Mouse (Mus musculus) heart, embryonic 14.5 days (tissue): Measurements from ENCODE around the gene Zfp592. TPM values are rescaled to one million over a fixed set of nuclear protein-coding genes. Genes with fewer than 3 reads are reported as not detected.

Experiments
- polyA plus RNA-seq: library from polyadenylated mRNA; unstranded; fragments of >200 nt; fragmentation: Nextera tagmentation; extraction: Ambion mirVana; gene quantifications from 2 replicates; pipeline ENCODE4 v1.2.1, GENCODE M21; 2014

The Zfp592 gene
- polyA plus RNA-seq, 1 experiment from 2014 or later, result 10.2 TPM

Other genes with a start within 250 kb of the Zfp592 start
- gene Iqgap1, start 167.7 kb upstream of the Zfp592 start, polyA plus RNA-seq, result 39.4 and 40.0 TPM in 2 replicates
- gene Zscan2, start 132.8 kb upstream of the Zfp592 start, polyA plus RNA-seq, result 1.6 and 1.8 TPM in 2 replicates
- gene Wdr73, start 92.4 kb upstream of the Zfp592 start, polyA plus RNA-seq, result 16.0 and 16.1 TPM in 2 replicates
- 4.6 and 5.3 TPM in 2 replicates for gene Nmb, start 88.6 kb upstream of the Zfp592 start, polyA plus RNA-seq
- gene Sec11a, start 45.9 kb upstream of the Zfp592 start, polyA plus RNA-seq, result 127 and 138 TPM in 2 replicates
- gene Alpk3, start 63.9 kb downstream of the Zfp592 start, polyA plus RNA-seq, result 22.8 and 25.3 TPM in 2 replicates
- gene Slc28a1, start 121.1 kb downstream of the Zfp592 start, polyA plus RNA-seq, result 0.07 and 0.11 TPM in 2 replicates
- gene Pde8a, start 219.9 kb downstream of the Zfp592 start, polyA plus RNA-seq, result 5.3 and 6.4 TPM in 2 replicates